Mouse (Mus musculus): ENCODE measurements around the gene Dbh. TPM values are rescaled to one million over a fixed set of nuclear protein-coding genes. Genes with fewer than 3 reads are reported as not detected.

Dbh gene
- not detected in 4 replicates for total RNA-seq (2023)

GRCm38 (mm10) chr2:27164796-27165590 lies at the start of gene Dbh:
TSS of gene Dbh (plus strand) at chr2:27165233.

GRCm38 (mm10) chr2:27141950-27142693 lies 22.9 kb upstream of the Dbh start, which contains the start of gene Fam163b:
TSS of gene Fam163b (minus strand) at chr2:27142491.

Other genes starting within 250 kb of the Dbh start
- 42.9 to 53.5 TPM (median 48.8 TPM) in 4 replicates for gene Surf2, start 248.9 kb upstream of the Dbh start, total RNA-seq (2023)
- 56.5 to 62.1 TPM (median 58.2 TPM) in 4 replicates for gene Surf1, start 248.7 kb upstream of the Dbh start, total RNA-seq (2023)
- gene Surf4, start 231.3 kb upstream of the Dbh start, total RNA-seq (2023): 62.7 to 69.9 TPM (median 64.5 TPM) in 4 replicates
- not detected in 4 replicates for gene Stkld1, start 231.2 kb upstream of the Dbh start, total RNA-seq (2023)
- gene Rexo4, start 200.8 kb upstream of the Dbh start, total RNA-seq (2023): 57.3 to 75.2 TPM (median 72.6 TPM) in 4 replicates
- not detected in 4 replicates for gene Adamts13, start 191.8 kb upstream of the Dbh start, total RNA-seq (2023)
- gene Cacfd1, start 155.3 kb upstream of the Dbh start, total RNA-seq (2023): 32.1 to 40.4 TPM (median 38.3 TPM) in 4 replicates
- 6.7 to 9.8 TPM (median 8.0 TPM) in 4 replicates for gene Slc2a6, start 137.2 kb upstream of the Dbh start, total RNA-seq (2023)
- not detected in 4 replicates for gene Mymk, start 93.1 kb upstream of the Dbh start, total RNA-seq (2023)
- gene Adamtsl2, start 85.9 kb upstream of the Dbh start, total RNA-seq (2023): 1.3 to 3.3 TPM (median 1.7 TPM) in 4 replicates
- gene Fam163b, start 22.7 kb upstream of the Dbh start, total RNA-seq (2023): not detected in 4 replicates
- not detected in 4 replicates for gene Sardh, start 83.1 kb downstream of the Dbh start, total RNA-seq (2023)